15 mouse cellular contexts compared by ENCODE assay signal in the genomic region with DNA sequence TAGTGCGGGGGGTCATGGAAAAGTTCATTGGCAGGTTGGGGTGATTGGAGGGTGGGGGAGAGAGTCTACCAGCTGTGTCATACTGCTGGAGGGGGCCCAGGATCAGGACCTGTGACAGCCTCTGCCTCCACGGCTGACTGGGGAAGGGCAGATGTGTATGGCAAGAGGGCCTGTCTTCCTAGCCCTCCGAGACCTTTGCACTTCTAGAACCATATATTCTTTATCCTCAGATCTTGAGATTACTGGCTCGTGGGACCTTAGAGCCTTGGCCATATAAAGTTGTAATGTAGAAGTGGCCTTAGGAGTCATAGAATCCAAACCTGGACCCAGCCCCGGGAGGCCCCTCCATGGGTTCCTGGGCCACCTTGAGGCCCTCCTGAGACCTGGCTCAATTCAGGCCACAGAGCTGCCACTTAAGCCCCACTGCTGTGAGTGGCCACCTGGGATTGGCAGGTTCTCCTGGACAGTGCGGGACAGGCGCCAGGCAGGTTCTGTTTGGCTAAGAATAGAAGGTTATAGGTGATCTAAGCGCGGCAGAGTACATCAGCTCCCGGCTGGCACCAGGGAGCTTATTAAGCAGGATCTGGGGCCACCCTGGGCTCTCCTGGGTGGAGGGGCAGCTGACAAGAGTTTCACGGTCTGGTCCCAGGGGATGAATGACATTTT. TPM values are rescaled to one million over a fixed set of nuclear protein-coding genes. Genes with fewer than 3 reads are reported as not detected.
DNase-seq lines count a peak whose midpoint lies in the region; ATAC-seq and TF ChIP-seq lines count a peak whose summit lies in the region.
"Had no signal": no experiment of that assay in that cellular context is flagged by ENCODE, and none has a peak within 500 bp of the region (broad histone marks: within the 10 kb centered on the region; RNA-seq: fewer than 3 reads in every experiment).

No protein-coding gene starts in this region.

- 71% methylated on average over 11 of the region's 11 CpGs for WGBS in liver, postnatal 0 days (ENCODE audit: insufficient replicate concordance)
- WGBS in liver, embryonic 12.5 days (ENCODE audit: insufficient replicate concordance): 69% methylated on average over 11 of the region's 11 CpGs
- 67% methylated on average over 11 of the region's 11 CpGs for WGBS in heart, embryonic 10.5 days
- 47% methylated on average over 11 of the region's 11 CpGs for WGBS in intestine, postnatal 0 days

- H3K27ac ChIP-seq in liver, postnatal 0 days (ENCODE audit: low read depth): no peak overlapping the region
- H3K27ac ChIP-seq in liver, embryonic 12.5 days: no peak overlapping the region
- H3K27ac ChIP-seq in heart, embryonic 10.5 days: peak overlapping the region; percentile 48
- peak overlapping the region; percentile 75 for H3K27ac ChIP-seq in intestine, postnatal 0 days (ENCODE audit: low read depth, low read length)
- H3K27ac ChIP-seq: forebrain, embryonic 13.5 days; hindbrain, embryonic 15.5 days; limb, embryonic 12.5 days; lung, embryonic 15.5 days; midbrain, embryonic 13.5 days had no signal

- TF ChIP-seq EP300 in liver, postnatal 0 days (IDR thresholded peaks at IDR 0.05; ENCODE audit: low read depth): no peak

- H3K9ac ChIP-seq in liver, postnatal 0 days (replicated peaks): no peak overlapping the region
- no peak overlapping the region for H3K9ac ChIP-seq in liver, embryonic 12.5 days
- no peak overlapping the region for H3K9ac ChIP-seq in intestine, postnatal 0 days (ENCODE audit: low read depth, low read length)
- H3K9ac ChIP-seq: forebrain, embryonic 13.5 days; hindbrain, embryonic 15.5 days; limb, embryonic 12.5 days; lung, embryonic 15.5 days; midbrain, embryonic 13.5 days had no signal

- no peaks in the 10 kb centered on the region for H3K9me3 ChIP-seq in liver, postnatal 0 days (ENCODE audit: low read length)
- no peaks in the 10 kb centered on the region for H3K9me3 ChIP-seq in liver, embryonic 12.5 days (replicated peaks)
- H3K9me3 ChIP-seq in heart, embryonic 10.5 days: no peaks in the 10 kb centered on the region
- no peaks in the 10 kb centered on the region for H3K9me3 ChIP-seq in intestine, postnatal 0 days (ENCODE audit: control insufficient read depth)
- H3K9me3 ChIP-seq: forebrain, embryonic 13.5 days; hindbrain, embryonic 15.5 days; limb, embryonic 12.5 days; lung, embryonic 15.5 days; midbrain, embryonic 13.5 days had no signal

- peak; percentile 40 for ATAC-seq in cerebellum, adult (ENCODE audit: insufficient number of reproducible peaks, low FRiP score, low TSS enrichment)
- peak; percentile 41 for ATAC-seq in liver, postnatal 0 days
- ATAC-seq in liver, embryonic 12.5 days: no peak
- peak; percentile 71 for ATAC-seq in intestine, postnatal 0 days

- H3K4me2 ChIP-seq in liver, postnatal 0 days (ENCODE audit: low read depth, low read length): no peak overlapping the region
- no peak overlapping the region for H3K4me2 ChIP-seq in liver, embryonic 12.5 days
- H3K4me2 ChIP-seq in intestine, postnatal 0 days (replicated peaks; ENCODE audit: low read depth): peak overlapping the region; percentile 30
- H3K4me2 ChIP-seq: forebrain, embryonic 13.5 days; hindbrain, embryonic 15.5 days; limb, embryonic 12.5 days; lung, embryonic 15.5 days; midbrain, embryonic 13.5 days had no signal

- no peak overlapping the region for H3K4me3 ChIP-seq in liver, postnatal 0 days (ENCODE audit: low read depth, low read length)
- H3K4me3 ChIP-seq in liver, embryonic 12.5 days: no peak overlapping the region
- no peak overlapping the region for H3K4me3 ChIP-seq in heart, embryonic 10.5 days
- no peak overlapping the region for H3K4me3 ChIP-seq in intestine, postnatal 0 days (ENCODE audit: low read depth, low read length)
- H3K4me3 ChIP-seq: forebrain, embryonic 13.5 days; hindbrain, embryonic 15.5 days; limb, embryonic 12.5 days; lung, embryonic 15.5 days; midbrain, embryonic 13.5 days had no signal

- 0 out of 2 replicates have a peak, but pooled peaks cover 2% of the 10 kb centered on the region for H3K4me1 ChIP-seq in liver, postnatal 0 days (ENCODE audit: insufficient read depth)
- peaks cover 7% of the 10 kb centered on the region; the same call in 1 of the 2 replicates for H3K4me1 ChIP-seq in liver, embryonic 12.5 days
- H3K4me1 ChIP-seq in heart, embryonic 10.5 days: peaks cover 55% of the 10 kb centered on the region
- peaks cover 9% of the 10 kb centered on the region for H3K4me1 ChIP-seq in intestine, postnatal 0 days (replicated peaks; ENCODE audit: control insufficient read depth, insufficient read depth, low read length)

- no peak for DNase-seq in cerebellum, postnatal 14 days
- no peak for DNase-seq in liver, postnatal 0 days
- no peak for DNase-seq in heart, embryonic 10.5 days (ENCODE audit: low spot score)
- DNase-seq in ovary, postnatal 36 days (ENCODE audit: low spot score): no peak
- no peak for DNase-seq in spleen, postnatal 14 days (ENCODE audit: low spot score in 2 of 2)
- DNase-seq: gastrocnemius, postnatal 36 days; kidney, postnatal 10 days had no signal

- H3K36me3 ChIP-seq in liver, postnatal 0 days (replicated peaks; ENCODE audit: insufficient read depth, low read length): no peaks in the 10 kb centered on the region
- no peaks in the 10 kb centered on the region for H3K36me3 ChIP-seq in liver, embryonic 12.5 days
- peaks cover 35% of the 10 kb centered on the region for H3K36me3 ChIP-seq in heart, embryonic 10.5 days
- H3K36me3 ChIP-seq in intestine, postnatal 0 days (ENCODE audit: control insufficient read depth, insufficient read depth): peaks cover 2% of the 10 kb centered on the region

- no peak for TF ChIP-seq CTCF in liver, postnatal 0 days (IDR thresholded peaks at IDR 0.05; ENCODE audit: low read depth)
- TF ChIP-seq CTCF in intestine, postnatal 0 days (IDR thresholded peaks at IDR 0.05; ENCODE audit: low read depth): no peak

- no peaks in the 10 kb centered on the region for H3K27me3 ChIP-seq in liver, postnatal 0 days (ENCODE audit: insufficient read depth, low read length)
- H3K27me3 ChIP-seq in liver, embryonic 12.5 days (replicated peaks): 0 out of 2 replicates have a peak, but pooled peaks cover under 1% of the 10 kb centered on the region
- no peaks in the 10 kb centered on the region for H3K27me3 ChIP-seq in heart, embryonic 10.5 days (ENCODE audit: insufficient read depth, poor library complexity, severe bottlenecking)
- no peaks in the 10 kb centered on the region for H3K27me3 ChIP-seq in intestine, postnatal 0 days (replicated peaks; ENCODE audit: control insufficient read depth, insufficient read depth, low read length)
- H3K27me3 ChIP-seq: forebrain, embryonic 13.5 days; hindbrain, embryonic 15.5 days; limb, embryonic 12.5 days; lung, embryonic 15.5 days; midbrain, embryonic 13.5 days had no signal

RNA-seq across cellular contexts. Expression of gene Gdpd5, which starts 15.9 kb away (rescaled TPM):
- 1.7 TPM in 2 replicates for polyA plus RNA-seq in liver, postnatal 0 days (2015; fragmentation: Nextera tagmentation; extraction: Ambion mirVana)
- polyA plus RNA-seq in liver, embryonic 12.5 days (2016; fragmentation: Nextera tagmentation; extraction: Ambion mirVana): 2.6 and 3.1 TPM in 2 replicates
- polyA plus RNA-seq in heart, embryonic 10.5 days (2016; fragmentation: Nextera tagmentation; extraction: Ambion mirVana): 24.2 and 31.6 TPM in 2 replicates
- polyA plus RNA-seq in intestine, postnatal 0 days (2015; fragmentation: Nextera tagmentation; extraction: Ambion mirVana): 15.7 and 16.9 TPM in 2 replicates

RNA-seq across cellular contexts. Expression of gene Serpinh1, which starts 44.1 kb away (rescaled TPM):
- polyA plus RNA-seq in liver, postnatal 0 days (2015; fragmentation: Nextera tagmentation; extraction: Ambion mirVana): 24.0 and 29.6 TPM in 2 replicates
- polyA plus RNA-seq in liver, embryonic 12.5 days (2016; fragmentation: Nextera tagmentation; extraction: Ambion mirVana): 249 and 251 TPM in 2 replicates
- polyA plus RNA-seq in heart, embryonic 10.5 days (2016; fragmentation: Nextera tagmentation; extraction: Ambion mirVana): 1,580 and 1,787 TPM in 2 replicates
- 199 and 204 TPM in 2 replicates for polyA plus RNA-seq in intestine, postnatal 0 days (2015; fragmentation: Nextera tagmentation; extraction: Ambion mirVana)

Comparison
In these comparisons a context has a peak if more than half of its experiments do, and no peak if none do; other contexts are left out.
1. H3K27ac ChIP-seq: peak in heart, embryonic 10.5 days (single experiment) and intestine, postnatal 0 days (single experiment); none in liver, postnatal 0 days (single experiment) and liver, embryonic 12.5 days (single experiment).